Mouse (Mus musculus) NIH3T3 (cell line): ENCODE results near the gene Ap3b1.

Experiments used
- DNase-seq: peaks from one replicate; pipeline ENCODE4 v3.0.0-alpha.2; 2012; ENCODE audit warnings: low read depth

Ap3b1 gene

GRCm38 (mm10) chr13:94454131-94454530, 95.4 kb downstream of the Ap3b1 start:
- no peak for DNase-seq

DNA sequence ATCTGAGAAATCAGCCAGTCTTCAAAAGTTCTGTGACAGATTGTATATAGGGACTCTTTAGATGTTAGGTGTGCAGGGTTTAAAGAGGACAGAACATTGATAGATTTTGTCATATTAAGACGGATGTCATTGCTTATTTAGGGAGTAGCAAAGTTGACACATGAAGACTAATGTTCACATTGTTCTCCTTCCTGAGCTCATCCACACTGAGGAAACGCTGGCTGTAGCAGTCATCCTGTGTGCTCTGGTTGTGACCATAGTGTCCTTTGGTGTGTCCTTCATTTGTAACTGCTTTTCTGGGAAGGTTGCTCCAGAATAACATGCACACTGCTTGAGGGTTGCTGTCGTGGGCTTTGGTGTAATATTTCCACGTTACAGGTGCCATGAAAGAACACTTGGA, 100.4 kb downstream of the Ap3b1 start:
- no peak for DNase-seq

GRCm38 (mm10) chr13:94464221-94464620, 105.5 kb downstream of the Ap3b1 start:
- no peak for DNase-seq

- peak; percentile 14 for DNase-seq
Observed at GRCm38 (mm10) chr13:94468551-94468950, 109.8 kb downstream of the Ap3b1 start.

GRCm38 (mm10) chr13:94471009-94471672, 112.4 kb downstream of the Ap3b1 start:
- DNase-seq: no peak

DNA sequence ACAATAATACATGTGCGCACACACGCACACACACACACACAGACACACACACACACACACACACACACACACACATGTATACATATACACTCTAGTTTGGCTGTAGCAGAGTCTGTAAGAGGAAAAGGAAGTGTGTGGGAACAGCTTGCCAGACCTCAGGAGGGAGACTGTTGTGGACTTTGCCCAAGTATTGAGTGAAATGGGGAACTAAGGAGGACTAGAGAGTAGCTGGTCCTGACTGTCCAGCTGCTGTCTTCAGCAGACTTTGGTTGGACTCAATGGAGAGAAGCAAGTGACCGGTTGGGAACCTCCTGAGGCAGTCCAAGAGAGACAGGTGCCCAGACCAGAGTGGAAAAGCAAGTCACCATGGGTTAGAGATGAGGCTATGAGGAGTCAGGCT, 117.4 kb downstream of the Ap3b1 start:
- no peak for DNase-seq

GRCm38 (mm10) chr13:94480256-94480655, 121.5 kb downstream of the Ap3b1 start:
- no peak for DNase-seq

DNA sequence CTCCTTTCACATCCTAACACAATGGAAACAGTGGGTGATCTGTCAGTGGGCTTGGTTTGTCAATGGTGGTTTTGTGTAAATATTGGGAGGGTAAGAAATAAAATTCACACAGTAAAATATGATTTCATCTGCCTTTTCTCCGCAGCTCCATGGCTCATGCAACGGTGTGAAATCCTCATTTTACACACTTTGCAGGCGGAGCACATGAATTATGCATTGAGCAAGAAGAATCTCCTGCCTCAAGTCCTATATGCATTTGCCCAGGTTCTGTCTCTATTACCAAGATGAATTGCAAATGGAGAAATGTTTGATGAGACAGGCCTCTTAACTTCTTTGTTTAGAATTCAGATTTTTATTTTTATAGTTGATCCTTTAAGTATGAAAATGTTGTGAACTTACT, 131.9 kb downstream of the Ap3b1 start:
- no peak for DNase-seq

DNA sequence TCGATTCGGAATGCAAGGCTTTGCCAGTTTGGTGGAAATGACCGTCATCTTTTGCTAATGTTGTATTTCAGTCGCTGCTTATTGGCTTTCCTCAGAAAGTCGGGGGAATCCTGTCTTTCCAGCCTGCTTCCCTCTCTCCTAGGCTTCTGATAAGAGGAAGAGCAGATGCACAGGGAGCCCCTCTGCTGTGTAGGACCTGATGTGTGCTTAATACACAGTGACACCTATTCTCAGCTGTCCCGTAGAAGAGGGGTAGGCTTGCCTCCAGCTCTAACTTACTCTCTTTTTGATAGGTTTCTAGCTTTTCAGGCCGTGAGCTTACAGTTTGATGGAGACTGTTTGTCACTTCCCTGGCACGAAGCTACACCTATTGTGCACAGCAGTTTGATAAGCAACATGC, 132.4 kb downstream of the Ap3b1 start:
- DNase-seq: no peak

DNA sequence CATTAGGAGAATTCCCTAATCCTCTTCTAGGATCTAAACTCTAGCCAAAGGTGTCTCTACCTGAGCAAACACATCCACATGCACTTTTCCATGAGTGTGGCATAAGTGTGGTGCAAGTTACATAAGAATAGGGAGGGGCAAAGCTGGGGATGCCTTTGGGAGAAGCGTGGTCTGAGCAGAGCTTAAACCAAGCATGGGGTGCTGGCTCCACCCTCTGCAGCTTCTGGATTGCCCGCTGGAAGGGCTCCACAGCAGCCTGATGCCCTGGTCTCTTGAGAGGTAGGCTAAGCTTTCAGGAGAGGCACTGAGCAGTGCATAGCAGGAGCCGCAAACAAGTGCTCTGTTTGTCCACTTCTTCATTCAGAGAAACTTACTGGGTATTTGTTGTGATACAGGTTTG, 138.8 kb downstream of the Ap3b1 start:
- no peak for DNase-seq

DNA sequence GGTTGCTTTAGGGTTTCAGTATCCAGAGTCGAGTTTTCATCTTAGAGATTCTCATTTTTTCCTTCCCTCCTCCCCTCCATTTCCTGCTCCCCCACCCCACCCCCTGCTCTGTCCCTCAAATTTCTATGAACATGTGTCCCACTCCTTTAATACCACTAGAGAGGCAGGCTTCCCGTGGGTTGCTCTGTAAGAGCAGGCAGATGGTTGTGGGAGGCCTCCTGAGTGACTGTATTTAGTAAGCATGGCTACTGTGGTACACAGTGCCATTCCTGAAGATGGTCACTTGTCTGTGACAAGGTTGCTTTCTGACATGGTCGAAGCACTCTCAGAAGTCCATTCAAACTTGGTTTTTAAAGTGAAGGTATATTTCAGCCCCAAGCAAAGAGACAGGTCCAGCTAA, 147.7 kb downstream of the Ap3b1 start:
- no peak for DNase-seq

- DNase-seq: peak; percentile 50
Observed at GRCm38 (mm10) chr13:94508344-94508743, 149.6 kb downstream of the Ap3b1 start.

DNA sequence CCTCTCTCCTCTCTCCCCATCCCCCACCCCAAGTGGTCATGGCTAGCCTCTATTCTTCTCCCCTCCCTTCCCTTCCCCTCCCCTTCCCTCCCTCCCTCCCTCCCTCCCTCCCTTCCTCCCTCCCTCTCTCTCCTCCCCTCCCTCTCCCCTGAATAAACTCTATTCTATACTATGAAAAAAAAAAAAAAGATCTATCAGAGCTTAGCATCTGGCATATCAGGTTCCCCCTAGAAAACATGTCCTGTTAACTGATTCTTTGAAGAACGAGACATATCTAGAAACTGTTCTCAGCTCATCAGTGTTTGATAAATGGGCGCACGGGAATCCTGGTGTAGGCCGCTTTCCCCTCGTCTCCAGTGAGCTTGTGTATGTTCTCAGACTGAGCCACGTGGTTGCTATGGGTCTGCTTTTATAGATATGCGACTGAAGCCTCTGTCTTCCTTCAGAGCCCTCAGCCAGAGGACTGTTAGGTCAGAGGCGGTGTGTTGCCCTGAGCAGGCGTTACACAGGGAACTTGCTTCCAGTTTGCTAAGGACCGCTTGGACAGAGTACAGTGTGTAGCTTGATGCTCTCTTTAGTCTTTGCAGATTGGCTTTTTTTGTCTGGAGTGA, 154.5 kb downstream of the Ap3b1 start:
- DNase-seq: no peak

GRCm38 (mm10) chr13:94513898-94514297, 155.1 kb downstream of the Ap3b1 start:
- DNase-seq: no peak

GRCm38 (mm10) chr13:94514992-94515391, 156.2 kb downstream of the Ap3b1 start:
- DNase-seq: peak; percentile 2

- DNase-seq: no peak
Observed at GRCm38 (mm10) chr13:94516532-94516931, 157.8 kb downstream of the Ap3b1 start.

GRCm38 (mm10) chr13:94518176-94518575, 159.4 kb downstream of the Ap3b1 start:
- DNase-seq: no peak

DNA sequence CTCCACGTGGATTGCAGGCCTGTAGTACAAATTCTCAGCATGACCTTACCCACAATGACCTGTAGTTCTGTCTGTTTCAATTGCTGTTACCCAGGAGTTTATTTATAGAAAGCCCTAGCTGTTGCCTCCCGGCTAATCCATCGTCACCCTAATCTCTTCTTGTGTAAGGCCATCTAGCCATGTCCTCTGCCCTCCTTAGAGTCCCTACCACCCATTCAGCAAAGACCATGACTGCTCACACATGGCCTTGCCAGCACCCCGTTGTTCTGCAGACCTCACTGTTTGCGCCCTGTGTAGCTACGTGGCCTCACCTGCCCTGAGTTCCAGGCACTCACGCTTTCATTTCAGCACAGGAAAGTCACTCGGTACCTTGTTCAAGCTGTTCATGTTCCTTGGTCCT, 160.5 kb downstream of the Ap3b1 start:
- no peak for DNase-seq

- DNase-seq: no peak
Observed at GRCm38 (mm10) chr13:94523213-94523612, 164.5 kb downstream of the Ap3b1 start.

DNA sequence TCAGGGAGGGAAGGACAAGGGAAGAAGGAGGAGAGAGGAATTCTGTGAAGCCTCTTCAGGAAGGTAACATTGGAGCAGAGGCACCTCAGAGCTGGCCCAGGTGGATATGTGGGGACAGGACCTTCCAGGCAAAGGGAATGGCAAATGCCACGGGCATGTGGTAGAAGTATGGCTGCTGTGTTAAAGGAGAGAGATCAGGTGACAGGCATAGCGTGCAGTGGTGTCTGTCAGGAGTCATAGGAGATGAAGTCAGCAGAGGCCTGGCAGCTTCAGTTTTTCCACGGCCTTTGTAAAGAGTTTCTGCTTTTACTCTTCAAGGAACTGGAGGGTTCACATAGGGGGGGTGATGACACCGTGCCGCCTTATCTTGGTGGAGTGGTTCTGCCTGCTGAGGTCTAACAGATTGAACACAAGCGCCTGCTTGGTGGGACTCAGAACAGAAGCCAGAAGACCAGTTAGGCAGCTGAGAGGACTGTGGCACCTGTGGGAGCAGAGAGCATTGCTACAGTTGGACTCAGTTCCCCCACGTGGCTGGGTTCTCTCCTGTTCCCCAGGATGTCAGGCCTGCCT, 166.0 kb downstream of the Ap3b1 start:
- DNase-seq: no peak

DNA sequence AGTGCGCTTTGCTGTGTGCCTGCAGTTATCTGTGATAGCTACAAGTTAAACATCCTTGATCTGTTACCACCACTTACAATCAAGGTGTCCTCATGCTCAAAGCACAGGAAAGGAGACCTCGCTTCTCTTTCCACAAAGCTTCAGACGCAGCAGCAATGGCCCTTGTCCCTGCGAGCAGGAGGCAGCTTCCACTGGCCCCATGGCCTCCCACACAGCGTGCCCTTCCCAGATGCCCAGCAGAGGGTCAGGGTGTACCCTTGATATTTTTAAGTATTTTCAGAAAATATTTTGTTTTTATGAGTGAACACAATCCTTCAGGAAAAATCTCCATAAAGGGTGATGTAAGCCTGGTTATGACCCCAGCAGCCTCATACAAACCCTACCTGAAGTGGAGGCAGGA, 170.4 kb downstream of the Ap3b1 start:
- DNase-seq: no peak

- DNase-seq: no peak
Observed at GRCm38 (mm10) chr13:94533516-94533915, 174.8 kb downstream of the Ap3b1 start.

DNA sequence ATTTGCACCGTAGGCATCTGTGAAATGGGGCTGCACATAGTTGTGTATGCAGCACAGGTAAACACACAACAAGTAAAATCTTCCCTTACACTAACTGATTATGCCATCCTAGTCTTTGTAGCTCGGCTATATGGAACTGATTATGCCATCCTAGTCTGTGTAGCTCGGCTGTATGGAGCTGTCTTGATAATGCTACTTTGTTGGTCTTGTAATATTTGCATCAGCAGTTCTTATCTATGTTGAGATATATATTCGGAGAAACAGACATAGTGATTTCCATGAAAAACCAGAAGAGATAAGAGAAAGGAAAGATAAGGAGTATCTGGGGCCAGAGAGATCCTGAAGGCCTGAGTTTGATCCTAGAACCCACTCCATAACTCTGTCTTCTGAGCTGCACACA, 178.6 kb downstream of the Ap3b1 start:
- DNase-seq: no peak
